10 mouse cellular contexts compared by ENCODE assay signal in genomic region chr2:12317343-12317742, GRCm38 (mm10). TPM values are rescaled to one million over a fixed set of nuclear protein-coding genes. Genes with fewer than 3 reads are reported as not detected.
DNase-seq lines count a peak whose midpoint lies in the region; ATAC-seq and TF ChIP-seq lines count a peak whose summit lies in the region.
"Had no signal": no experiment of that assay in that cellular context is flagged by ENCODE, and none has a peak within 500 bp of the region (broad histone marks: within the 10 kb centered on the region; RNA-seq: fewer than 3 reads in every experiment).

No protein-coding gene starts in this region.

- intact Hi-C loops in gastrocnemius, adult 2 months (cut with DNase I): no loop called here

- H3K4me1 ChIP-seq in midbrain, embryonic 15.5 days: no peaks in the 10 kb centered on the region
- no peaks in the 10 kb centered on the region for H3K4me1 ChIP-seq in hindbrain, embryonic 12.5 days
- H3K4me1 ChIP-seq: forebrain, embryonic 15.5 days had no signal

- H3K9me3 ChIP-seq in midbrain, embryonic 15.5 days: no peaks in the 10 kb centered on the region
- H3K9me3 ChIP-seq in hindbrain, embryonic 12.5 days (replicated peaks): no peaks in the 10 kb centered on the region
- H3K9me3 ChIP-seq: forebrain, embryonic 15.5 days had no signal

- no peaks in the 10 kb centered on the region for H3K36me3 ChIP-seq in midbrain, embryonic 15.5 days (replicated peaks)
- H3K36me3 ChIP-seq in hindbrain, embryonic 12.5 days: no peaks in the 10 kb centered on the region
- H3K36me3 ChIP-seq: forebrain, embryonic 15.5 days had no signal

- H3K4me3 ChIP-seq in gastrocnemius, adult 2 months: no peak overlapping the region
- no peak overlapping the region for H3K4me3 ChIP-seq in midbrain, embryonic 15.5 days
- no peak overlapping the region for H3K4me3 ChIP-seq in hindbrain, embryonic 12.5 days
- H3K4me3 ChIP-seq: forebrain, embryonic 15.5 days had no signal

- peak; percentile 33 for DNase-seq in gastrocnemius, adult 2 months
- DNase-seq in gastrocnemius, adult 8-10 months (ENCODE audit: low spot score in 2 of 2): no peak
- peak; percentile 67 for DNase-seq in 3T3-L1 (ENCODE audit: low read depth, low spot score)
- peak; percentile 61 for DNase-seq in lung, postnatal 10 days
- DNase-seq: kidney, adult 18-20 months had no signal

- 84% methylated on average over 5 of the region's 5 CpGs for WGBS in midbrain, embryonic 15.5 days
- WGBS in hindbrain, embryonic 12.5 days: 83% methylated on average over 5 of the region's 5 CpGs

- no peaks in the 10 kb centered on the region for H3K27me3 ChIP-seq in midbrain, embryonic 15.5 days (replicated peaks)
- H3K27me3 ChIP-seq in hindbrain, embryonic 12.5 days: no peaks in the 10 kb centered on the region
- H3K27me3 ChIP-seq: forebrain, embryonic 15.5 days had no signal

- TF ChIP-seq CTCF in gastrocnemius, adult 2 months (IDR thresholded peaks at IDR 0.05): no peak

- ATAC-seq in common myeloid progenitor, adult 5-6 weeks (replicated peaks; ENCODE audit: low read depth, poor library complexity, severe bottlenecking): peak; percentile 99
- ATAC-seq in midbrain, embryonic 15.5 days (replicated peaks): no peak
- no peak for ATAC-seq in hindbrain, embryonic 12.5 days (ENCODE audit: low FRiP score)
- no peak for ATAC-seq in erythroid progenitor cell, adult 5-6 weeks (replicated peaks; ENCODE audit: low FRiP score, poor library complexity, severe bottlenecking)
- ATAC-seq: forebrain, embryonic 15.5 days had no signal

- H3K4me2 ChIP-seq in midbrain, embryonic 15.5 days: no peak overlapping the region
- H3K4me2 ChIP-seq in hindbrain, embryonic 12.5 days (replicated peaks): no peak overlapping the region
- H3K4me2 ChIP-seq: forebrain, embryonic 15.5 days had no signal

- no peak overlapping the region for H3K9ac ChIP-seq in midbrain, embryonic 15.5 days
- H3K9ac ChIP-seq in hindbrain, embryonic 12.5 days: no peak overlapping the region
- H3K9ac ChIP-seq: forebrain, embryonic 15.5 days had no signal

- peak overlapping the region; percentile 69 for H3K27ac ChIP-seq in gastrocnemius, adult 2 months
- no peak overlapping the region for H3K27ac ChIP-seq in midbrain, embryonic 15.5 days
- H3K27ac ChIP-seq in hindbrain, embryonic 12.5 days: no peak overlapping the region
- H3K27ac ChIP-seq: forebrain, embryonic 15.5 days had no signal

RNA-seq across cellular contexts. Expression of gene Itga8, which starts 15.6 kb away (rescaled TPM):
- 1 to 10 TPM; 2.0 to 2.6 TPM for total RNA-seq in gastrocnemius, adult 2 months (2021)
- 1 to 10 TPM in 3 of 4 experiments, under 1 TPM in 1; 0.63 to 2.1 (median 1.4) TPM for total RNA-seq in gastrocnemius, adult 8-10 months (2022)
- total RNA-seq in common myeloid progenitor, adult 5-6 weeks (2017): 0.18 and 0.34 TPM in 2 replicates
- 1.8 and 2.4 TPM in 2 replicates for polyA plus RNA-seq in midbrain, embryonic 15.5 days (2015; fragmentation: Nextera tagmentation; extraction: Ambion mirVana)
- 4.8 and 5.0 TPM in 2 replicates for polyA plus RNA-seq in hindbrain, embryonic 12.5 days (2016; fragmentation: Nextera tagmentation; extraction: Ambion mirVana)
- total RNA-seq in erythroid progenitor cell, adult 5-6 weeks (2015; ENCODE audit: low replicate concordance): not detected in 2 replicates
- total RNA-seq in erythroid progenitor cell, adult 5-6 weeks (2017; ENCODE audit: low replicate concordance): 5.8 TPM in 1 of 2 replicates, not detected in the other

Comparison
In these comparisons a context has a peak if more than half of its experiments do, and no peak if none do; other contexts are left out.
1. DNase-seq: peak in gastrocnemius, adult 2 months (single experiment), 3T3-L1 (single experiment) and lung, postnatal 10 days (single experiment); none in gastrocnemius, adult 8-10 months (0 of 2).